Mouse (Mus musculus) fibroblast of lung, adult 2 months (primary cell): Measurements from ENCODE around the gene Jade1.
A peak's percentile ranks its signal among the peaks of the same experiment; 100 is the strongest.

Experiments used
- DNase-seq: peaks from one replicate; pipeline ENCODE4 v3.0.0-alpha.2; 2011; ENCODE audit warnings: low read depth

Gene Jade1

DNA sequence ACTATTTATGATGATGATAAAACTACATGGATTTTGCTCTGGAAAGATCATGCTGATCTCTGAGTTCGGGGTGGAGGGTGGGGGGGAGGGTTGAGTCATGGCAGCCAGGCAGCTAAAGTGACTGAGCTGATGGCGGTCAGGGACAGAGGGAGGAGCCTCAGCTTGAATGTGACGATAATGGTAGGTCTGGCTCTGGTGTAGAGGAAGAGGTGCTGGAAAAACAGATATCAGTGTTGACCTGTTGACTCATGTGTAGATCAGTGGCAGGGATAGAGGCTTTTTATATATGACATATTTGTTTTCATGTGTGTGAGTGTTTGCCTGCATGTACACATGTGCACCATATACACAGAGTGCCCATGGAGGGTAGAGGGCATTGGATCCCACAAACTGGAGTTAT lies 3.9 kb upstream of the Jade1 start:
- DNase-seq = no peak

DNA sequence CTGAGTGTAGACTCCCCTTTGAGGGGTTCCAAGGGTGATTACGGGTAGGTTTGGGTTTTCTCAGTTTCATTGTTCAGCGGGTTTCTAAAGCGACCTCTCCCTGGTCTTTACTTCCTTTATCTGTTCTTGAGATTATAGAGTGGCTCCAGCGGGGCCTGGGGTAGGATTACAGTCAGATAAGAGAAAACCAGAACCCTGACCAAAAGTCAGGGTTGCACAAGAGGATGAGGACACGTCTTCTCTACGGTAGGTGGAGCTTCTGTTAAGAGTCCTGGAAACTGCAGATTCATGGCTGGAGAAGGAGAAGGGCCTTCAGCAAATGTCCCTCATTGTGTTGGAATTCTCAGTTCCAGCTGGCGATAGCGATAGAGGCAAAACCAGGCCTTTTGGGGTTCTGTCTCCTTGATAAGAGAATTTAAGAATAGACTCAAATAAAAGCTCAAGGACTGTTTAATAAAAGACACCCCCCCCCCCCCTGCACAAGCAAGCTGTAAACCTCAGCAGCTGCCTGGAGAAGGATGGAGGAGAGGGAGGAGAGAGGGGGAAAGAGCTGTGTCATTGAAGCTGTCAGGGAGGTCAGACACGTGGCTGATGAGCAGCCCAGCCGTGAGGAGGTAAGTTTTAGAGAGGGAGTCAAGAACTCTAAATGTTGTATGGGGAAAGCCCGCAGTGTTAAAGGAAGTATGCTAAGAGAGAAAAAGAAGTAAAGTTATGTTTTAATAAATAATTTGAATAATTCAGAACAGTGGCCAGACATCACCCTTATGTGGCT lies 2.6 kb upstream of the Jade1 start:
- no peak for DNase-seq

DNA sequence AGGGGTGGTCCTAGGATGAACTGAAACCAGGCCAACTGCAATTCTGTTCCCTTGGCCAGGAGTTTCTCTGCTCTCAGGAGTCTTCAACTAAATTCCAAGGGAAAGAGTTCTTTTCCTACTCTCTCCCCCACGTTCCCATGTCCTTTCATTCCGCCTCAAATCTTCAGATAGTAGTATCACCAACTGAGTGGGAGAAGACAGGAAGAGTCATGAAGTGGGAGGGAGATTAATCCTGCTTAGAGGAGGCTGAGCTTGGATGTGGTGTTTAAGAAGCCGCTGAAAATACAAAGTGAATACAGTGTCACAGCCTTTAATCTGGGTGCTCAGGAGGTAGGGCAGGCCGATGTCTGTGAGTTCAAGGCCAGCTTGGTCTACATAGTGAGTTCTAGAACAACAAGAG lies 1.9 kb upstream of the Jade1 start:
- DNase-seq = no peak

DNA sequence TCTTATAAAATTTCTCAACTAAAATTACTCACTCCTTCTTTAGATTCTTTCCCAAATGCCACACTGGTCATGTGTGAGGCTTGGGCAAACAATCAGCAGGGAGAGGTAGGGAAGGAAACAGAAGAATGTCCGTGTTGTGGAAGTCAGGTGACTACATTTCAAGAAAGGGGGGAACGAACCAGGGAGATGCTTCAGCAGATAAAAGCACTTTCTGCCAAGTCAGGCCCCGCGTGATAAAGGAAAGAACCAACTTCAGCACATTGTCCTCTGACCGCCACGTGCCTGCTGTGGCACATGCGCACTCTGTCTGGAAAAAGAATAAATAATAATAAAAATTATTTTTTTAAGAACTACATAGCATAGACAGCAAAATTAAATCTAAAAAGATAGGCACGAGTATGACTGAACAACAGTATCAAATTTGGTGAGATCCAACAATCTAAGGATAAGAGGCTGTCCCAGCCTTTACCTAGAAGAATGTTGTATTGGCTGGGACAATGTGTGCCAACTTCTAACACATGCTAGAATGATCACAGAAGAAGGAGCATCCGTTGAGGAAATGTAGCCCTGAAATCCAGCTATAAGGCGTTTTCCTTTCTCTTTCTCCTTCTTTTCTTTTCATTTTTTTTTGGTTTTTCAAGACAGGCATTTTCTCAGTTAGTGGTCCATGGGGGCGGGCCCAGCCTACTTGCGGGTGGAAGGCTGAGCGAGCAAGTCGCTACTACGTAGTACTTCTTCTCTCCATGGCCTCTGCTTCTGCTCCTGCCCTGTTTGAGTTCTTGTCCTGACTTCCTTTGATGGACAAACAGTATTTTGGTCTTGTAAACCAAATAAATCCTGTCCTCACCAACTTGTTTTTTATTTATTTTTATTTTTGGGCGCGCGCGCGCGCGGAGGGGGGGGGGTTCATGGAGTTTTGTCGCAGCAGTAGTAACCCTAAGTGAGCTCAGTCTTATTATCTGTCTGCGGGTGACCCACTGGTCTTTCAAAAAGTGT lies 753 bp upstream of the Jade1 start:
- no peak for DNase-seq

DNA sequence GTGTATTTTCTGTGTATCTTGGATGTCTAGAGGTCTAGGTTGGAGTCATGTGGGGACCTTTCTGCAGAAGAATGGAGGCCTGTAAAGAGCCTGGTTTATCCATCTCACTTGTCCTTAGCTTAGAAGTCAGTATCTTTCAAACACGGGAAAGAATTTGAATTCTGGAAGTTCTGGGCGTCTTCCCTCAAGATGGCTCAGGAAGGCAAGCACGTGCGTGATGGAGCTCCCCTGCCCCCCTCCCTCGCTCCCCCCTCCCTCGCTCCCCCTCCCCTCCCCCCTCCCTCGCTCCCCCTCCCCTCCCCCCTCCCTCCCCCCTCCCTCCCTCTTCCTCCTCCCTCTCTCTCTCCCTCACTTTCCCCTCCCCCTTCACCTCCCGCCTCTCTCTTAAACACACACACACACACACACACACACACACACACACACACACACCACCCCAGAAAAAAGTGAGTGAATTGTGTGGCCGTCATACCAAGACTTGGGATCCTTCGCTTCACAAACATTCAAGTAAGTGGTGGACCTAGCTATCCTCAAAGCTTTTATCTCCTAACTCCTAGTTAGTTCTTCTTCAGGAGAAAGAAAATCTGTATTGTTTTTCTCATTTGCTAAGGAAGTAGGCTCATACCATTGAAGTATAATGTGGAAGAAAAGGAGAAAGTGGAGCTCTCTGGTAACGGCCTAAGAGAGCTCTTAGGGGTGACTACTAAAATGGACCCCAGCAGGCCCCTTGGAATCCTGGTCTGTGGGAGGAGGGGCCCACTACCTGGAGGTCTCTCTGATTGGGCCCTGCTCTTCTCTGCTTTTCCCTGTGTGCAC lies 1.1 kb downstream of the Jade1 start:
- DNase-seq = no peak

DNA sequence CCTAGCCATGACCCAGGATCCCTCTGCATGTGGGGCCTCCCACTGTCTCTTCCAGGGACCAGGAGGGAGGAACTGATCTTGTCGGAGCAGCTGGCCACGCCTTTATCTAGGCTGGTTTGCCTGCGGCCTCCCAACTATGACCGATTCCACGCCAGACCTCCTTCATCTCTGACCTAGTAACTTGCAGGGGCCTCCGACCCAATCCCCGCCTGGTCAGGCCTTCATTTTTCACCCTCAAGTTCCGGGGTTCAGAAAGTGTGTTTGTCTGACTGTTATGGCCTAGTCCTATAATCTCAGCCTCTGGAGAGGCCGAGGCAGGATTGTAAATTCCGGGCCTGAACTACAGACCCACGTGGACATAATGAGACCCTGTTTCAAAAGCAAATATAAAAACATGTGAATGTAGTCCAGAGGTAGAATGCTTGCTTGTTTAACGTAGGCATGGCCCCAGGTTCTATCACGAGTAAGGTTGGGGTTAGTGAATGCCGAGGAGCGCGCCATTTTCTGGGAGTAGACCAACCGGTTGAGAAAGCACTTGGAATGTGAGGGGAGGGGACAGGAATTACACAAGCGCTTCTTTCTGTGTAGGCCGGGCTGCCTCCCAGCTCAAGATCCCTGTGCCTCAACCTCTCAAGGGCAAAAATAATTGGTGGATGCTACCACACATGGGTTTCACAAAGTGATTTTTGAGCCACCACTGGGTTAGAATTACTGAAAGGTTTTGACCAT lies 1.9 kb downstream of the Jade1 start:
- DNase-seq = no peak

DNA sequence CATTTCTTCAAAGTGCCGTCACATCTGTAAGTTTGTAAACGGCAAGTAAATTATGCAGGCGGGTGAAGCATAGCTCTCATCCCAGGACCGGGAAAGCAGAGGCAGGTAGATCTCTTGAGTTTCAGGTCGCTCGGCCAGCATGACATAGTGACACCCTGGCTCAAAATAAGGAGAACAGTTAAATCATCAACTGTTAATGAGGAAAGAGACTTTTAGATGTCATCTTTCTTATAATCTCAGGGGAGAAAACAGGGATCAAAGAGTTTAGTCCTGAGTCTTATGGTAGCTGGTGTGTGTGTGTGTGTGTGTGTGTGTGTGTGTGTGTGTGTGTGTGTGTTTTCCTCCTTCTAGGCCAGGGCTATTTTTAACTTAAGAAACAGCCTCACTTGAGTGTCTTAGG lies 5.0 kb downstream of the Jade1 start:
- no peak for DNase-seq

DNA sequence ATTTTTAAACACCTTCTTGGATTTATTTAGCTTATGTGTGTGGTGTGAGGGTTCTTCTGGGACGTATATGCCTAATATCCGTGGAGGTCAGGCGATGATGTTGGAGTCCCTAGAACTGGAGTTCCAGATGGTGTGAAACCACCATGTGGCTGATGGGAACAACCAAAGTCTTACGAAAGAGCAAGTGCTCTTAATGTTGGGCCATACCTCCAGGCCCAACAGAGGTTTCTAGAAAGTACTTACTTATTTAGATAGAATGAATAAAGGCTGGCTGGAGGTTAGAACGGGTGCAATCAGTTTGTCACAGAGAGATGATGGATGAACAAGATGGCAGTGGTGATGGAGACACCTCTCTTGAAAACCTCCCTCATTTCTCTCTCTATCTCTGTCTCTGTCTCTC lies 6.3 kb downstream of the Jade1 start:
- no peak for DNase-seq

DNA sequence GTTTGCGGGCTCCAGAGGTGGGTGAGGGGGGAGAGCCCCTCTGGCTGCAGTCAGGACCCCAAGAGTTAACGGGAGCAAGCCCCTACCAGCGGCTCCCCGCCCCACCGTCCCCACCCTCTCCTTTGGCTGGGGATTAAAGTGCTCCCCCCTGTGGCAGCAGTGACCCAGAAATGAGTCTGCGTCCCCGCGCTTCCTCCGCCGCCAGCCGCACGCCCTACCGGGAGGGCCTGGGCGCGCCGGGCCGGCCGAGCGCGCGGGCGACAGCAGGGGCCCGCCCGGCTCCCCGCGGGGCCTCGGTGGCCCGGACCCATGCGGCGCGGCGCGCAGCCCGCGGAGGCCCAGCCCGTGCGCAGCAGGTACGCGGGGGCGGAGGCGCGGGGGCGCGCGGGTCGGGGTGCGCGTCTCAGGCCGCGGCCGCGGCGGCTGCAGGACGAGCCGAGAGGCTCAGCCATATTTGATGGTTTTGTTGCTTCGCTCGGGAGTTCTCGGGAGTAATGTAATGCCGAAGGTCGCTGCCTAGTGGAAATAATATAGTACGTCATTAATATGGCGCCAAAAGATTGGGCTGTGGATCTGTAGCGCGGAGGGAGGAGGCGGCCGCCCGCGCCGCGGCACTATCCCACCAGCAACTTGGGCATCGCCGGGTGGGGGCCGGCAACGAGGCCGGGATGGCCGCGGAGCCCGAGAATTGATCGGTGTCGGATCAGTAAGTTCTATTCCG lies 7.8 kb downstream of the Jade1 start:
- DNase-seq = no peak

DNA sequence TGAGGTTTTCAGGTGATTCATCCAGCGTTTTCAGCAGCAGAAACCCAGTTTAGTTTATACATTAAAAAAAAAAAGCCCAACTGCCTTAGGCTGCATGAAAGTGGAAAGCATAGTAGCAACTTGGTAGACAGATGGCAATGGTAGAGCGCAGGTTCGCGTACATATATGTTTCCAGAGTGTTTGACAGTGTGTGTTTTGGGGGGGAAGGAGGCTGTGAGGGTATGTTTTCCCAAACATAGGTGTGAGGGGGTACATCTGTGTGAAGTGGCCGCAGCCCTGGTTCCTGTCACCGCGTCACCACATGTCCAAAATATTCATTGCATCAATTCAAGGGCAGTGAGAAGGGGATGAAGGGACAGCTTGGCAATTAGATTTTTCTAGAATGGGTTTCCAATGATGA lies 8.5 kb downstream of the Jade1 start:
- DNase-seq = no peak

DNA sequence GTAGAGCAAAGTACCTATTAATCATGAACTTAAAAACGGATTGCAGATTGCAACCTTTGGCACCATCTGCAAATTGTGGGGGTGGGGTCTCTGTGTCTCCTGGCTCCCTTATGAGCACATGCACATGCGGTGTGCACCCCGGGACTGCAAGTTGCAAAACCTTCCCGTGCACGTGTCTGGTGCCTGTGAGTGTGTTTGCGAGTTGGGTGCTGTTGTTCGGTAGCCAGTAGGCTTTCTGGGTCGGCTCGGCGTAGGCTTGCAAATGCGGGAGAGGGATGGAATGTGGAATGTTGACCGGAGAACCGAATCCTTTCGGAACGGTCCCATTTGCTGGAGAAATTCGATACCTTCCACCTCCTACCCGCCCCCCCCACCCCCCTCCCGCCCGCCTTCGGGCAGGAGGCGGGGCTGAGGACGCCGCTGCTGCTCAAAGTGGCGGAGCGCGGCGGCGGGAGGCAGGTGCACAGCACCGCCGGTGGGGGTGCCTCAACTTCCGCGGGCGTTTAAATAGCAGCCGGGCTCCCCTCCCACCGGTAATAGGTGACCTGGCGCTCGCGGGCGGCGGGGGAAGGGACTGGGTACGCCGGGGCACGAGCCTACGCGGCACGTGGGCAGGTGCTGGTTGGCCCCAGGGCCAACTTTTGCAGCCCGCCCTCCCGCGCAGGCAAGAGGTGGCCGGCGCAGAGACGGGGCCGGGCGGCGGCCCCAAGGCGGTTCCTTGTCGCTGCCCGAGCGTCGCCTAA lies 9.1 kb downstream of the Jade1 start:
- DNase-seq = peak; percentile 38

DNA sequence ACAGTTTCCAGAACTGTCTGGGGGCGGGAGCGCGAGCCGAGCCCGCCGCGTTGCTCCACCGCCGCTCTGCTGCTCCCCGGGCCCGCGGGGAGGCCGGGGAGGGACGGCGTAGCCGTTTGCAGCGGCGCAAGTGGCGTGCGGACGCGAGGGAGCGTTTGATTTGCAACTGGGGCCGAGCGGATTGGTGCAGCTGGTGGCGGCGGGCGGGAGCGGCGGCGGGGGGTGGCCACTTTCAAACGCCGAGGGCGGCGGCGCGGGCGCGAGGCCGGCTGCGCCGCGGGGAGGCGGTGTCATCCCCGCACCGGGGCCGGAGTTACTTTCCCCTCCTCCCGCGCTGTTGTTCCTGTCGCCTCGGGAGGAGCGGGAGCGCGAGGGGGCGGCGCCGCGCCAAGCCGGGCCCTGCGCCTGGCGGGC lies 9.9 kb downstream of the Jade1 start:
- DNase-seq = no peak

DNA sequence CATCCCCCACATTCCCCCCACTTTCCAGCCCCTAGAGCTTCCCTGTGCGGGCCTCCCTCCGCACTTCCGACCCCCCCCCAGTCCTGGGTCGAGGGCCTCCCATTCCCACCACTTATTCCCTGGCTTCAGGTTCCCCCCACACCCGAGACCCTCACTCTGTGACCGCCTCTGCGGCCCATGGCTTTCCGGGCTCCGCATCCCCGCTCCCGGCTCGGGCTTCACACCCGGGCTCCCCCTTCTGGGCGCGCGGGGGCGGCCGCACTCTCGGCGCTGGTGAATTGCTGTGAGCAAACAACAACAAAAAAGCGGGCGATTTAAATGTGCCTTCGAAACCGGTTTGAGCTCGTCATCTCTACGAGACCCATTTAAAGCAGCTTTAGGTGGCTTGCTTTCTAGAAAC lies 10.4 kb downstream of the Jade1 start:
- DNase-seq = no peak

DNA sequence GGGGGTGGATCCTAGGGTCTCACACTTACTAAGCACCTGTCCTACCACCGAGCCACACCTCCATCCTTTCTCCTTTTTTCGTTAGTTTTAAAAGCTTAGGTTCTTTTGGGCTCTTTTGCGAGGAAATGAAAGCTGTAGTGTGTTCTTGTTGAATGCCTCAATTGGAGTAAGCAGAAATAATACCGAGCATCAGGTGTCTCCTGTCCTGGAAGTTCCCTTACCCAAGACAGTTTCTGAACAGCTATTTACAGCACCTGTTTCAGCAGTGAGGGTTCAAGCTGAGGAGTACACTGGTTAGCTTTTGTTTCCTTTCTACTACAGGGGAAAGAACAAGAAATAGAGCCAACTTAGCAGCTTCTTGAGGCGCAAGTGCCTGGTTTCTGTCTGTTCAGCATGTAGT lies 14.4 kb downstream of the Jade1 start:
- no peak for DNase-seq

DNA sequence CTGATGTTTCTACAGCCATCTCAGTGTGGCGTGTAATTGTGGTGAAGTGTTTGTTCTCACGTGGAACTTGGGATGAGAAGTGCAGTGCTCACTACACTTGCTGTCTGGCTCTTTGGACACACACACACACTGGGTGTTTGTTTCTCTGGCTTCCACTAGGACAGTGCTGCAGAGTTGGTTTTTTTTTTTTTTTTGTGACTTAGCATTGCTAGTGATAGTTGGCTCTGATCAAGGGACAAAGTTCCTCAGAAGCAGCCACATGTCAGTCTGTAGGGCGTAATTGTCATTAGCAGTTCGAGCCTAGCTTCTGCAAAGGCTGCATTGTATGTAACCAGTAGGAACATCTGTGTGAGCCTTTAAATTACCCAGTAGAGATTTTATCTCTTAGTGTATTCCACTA lies 16.6 kb downstream of the Jade1 start:
- DNase-seq = no peak

DNA sequence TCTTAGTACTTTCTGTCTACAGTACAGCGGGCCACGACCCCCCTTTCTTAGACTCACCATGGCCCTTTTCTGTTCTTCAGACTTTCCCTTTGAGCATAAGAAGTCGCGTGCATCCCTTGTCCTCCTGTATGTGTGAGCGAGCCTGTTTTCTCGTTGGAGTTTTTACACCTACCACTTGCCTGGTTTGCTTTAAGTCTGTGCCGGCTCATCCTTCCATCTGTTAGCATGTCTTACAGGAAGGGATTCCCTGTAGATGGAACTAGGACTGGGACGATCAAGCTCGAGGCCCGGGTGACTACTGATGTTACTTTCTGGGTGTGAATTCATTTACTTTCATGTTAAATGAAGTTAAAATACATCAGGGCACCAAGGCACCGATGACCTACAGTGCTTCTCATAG lies 17.4 kb downstream of the Jade1 start:
- no peak for DNase-seq

DNA sequence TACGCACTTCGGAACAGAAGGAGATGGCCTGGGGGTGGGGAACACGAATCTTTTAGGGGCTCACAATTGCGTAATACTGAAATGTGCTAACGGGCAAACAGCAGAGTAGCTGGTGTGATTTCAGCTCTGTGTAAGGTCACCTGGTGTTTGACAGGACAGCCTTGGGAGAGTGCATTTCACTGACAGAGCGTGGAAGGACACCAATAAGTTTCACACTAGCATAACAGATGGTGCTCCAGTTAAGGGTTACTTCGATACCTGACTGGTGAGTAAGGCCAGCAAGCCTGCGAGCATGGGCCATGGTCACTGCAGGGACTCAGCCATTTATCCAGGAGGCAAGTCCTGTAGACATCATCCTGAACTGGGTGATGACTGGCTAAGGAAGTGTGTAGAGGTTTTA lies 18.7 kb downstream of the Jade1 start:
- DNase-seq = no peak

DNA sequence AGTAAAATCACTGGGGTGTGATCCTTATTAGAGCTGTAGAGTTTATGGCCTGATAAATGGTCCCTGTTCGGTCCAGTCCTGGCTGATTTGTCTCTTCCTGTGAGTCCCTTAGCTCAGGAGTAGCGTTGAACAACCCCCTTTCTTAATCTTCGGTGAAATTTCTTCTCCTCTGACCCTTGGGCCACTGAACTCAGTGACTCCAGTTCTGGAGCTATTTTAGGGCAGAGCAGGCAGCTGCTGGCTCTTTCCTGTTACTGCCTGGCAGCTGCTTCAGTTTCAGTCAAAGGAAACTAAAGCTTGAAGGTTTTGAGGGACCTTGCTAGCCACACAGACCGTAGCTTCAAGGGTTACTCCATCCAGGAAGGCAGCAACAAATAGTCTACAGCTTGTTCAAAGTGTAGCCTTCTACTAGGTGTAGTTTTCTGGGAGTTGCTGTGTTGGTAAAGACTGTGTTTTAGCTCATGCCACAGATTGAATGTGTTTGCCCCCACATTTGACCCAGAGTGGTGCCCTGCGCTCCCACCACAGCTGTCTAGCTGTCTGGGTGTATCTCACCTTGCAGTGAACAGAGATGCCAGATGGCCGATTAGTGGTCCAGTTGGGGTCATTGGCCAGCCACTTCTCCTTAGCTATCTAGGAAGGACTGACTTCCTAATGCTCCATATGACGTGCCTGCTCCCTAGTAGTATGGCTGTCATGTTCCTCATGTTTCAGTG lies 19.3 kb downstream of the Jade1 start:
- no peak for DNase-seq

DNA sequence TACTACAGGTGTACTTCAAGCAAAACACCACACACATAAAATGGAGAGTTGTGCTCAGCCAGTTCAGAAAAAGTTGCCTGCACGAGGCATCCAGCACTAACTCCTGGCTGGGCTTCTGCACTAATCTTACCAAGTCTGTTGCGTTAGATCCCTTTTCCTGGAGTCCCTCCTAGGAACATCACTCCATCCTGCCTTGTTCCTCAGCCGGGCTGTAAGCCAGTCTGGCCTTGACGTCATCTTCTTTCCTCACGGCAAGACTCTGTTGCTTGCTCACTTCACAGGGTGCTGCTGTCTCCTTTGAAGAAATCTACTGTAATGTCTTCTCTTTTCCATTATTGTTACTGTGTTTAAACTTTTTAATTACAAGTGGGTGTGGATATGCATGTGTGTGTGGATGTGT lies 20.4 kb downstream of the Jade1 start:
- DNase-seq = peak; percentile 24

DNA sequence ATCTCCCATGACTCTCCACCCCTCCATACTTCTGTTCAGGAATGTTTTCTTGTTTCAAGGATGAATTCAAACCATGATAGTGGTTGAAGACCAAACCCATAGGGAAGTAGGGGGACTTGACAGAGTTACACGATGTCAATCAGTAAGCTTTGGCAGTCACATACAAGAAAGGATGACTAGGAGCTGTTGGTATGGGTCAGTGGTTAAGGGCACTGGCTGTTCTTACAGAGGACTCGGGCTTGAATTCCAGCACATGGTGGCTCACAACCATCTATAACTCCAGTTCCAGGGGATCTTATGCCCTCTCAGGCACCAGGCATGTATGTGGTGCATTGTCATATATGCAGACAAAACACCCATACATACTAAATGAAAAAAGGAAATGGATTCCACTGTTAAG lies 21.7 kb downstream of the Jade1 start:
- DNase-seq = no peak
